Mouse (Mus musculus) testis, postnatal 14 days (tissue): ENCODE data around the gene Ndufs1.
"Not testable (repeated sequence)": the region's sequence is repeated elsewhere in the genome, so short reads cannot be mapped to it uniquely, and the experiment has no call there.

Experiments used
- DNase-seq: peaks from one replicate; pipeline ENCODE4 v3.0.0; 2021; ENCODE audit warnings: low spot score

Gene Ndufs1

DNA sequence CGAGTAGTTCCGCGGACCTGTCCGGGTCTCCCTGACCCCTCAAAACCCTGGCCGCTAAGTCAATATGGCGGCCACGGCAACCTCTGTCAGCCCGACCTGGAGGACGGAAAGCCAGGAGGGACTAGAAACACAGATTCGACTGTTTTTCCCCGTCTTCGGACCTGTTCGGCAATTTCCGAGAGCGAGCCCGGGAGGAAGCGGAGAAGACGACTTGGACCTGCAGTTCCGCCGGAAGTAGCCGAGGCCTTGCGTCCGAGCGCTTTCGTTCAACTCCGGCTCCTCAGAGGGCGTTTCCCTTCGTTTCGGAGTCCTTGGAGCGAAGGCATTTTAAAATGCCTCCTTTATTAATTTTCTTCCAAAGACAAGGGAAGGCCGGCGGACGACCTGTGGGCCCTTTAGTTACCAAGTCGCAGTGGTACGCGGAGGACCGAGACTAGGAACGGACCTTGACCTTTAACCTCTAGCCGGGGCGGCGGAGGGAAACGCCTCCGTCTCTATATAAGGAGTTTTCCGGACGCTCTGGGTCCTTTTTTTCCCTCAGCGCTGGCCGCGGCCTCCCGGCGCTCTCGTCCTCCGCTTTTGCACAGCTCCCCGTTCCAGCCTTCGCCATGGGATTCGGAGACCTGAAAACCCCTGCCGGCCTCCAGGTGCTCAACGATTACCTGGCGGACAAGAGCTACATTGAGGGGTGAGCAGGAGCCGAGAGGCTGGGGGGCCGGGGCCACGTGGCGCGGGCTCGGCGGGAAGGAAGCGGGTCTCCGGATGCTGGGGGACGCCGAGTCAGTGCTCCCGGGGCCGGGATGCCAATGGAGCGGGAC lies at the start of gene Ndufs1, which contains the start of gene Eef1b2:
Gene Ndufs1 (minus strand): TSS at position 230 of the 818 bp plus-strand sequence.
Gene Eef1b2 (plus strand): TSS at position 222 of the 818 bp plus-strand sequence.
- peak; percentile 98 for DNase-seq

DNA sequence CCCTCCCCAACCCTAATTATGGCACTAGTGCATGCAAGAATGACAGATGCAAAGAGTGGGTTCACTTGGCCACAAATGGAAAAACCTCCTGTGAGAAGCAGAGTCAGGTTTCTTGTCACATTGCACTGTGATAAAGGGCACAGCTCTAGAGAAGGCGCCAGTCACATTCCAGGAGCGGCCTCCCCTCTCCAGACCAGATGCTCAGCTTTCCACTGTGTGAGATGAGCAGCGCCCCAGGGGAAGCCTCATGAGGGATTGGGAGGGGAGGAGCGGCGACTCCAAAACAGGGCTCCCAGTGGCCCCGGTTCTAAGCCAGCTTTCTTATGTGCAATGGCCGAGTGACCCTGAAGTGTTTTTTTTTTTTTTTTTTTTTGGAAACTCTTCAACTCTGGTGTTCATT lies 49.3 kb upstream of the Ndufs1 start:
- DNase-seq: no peak

DNA sequence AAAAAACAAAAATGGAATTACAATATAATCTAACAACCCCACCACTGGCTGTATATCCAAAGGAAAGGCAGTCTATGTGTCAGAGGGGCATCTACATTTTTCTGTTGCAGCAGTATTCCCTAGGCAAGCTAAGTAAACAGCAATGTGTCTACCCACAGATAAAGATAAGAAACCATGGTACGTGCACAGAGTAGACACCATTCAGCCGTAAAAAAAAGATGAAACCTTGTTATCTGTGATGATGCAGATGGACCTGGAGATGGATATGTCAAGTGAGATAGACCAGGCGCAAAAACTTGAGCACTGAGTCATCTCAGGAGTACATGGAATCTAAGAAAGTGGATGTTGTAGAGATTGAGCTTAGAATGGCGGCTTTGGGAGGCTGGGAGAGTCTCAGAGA lies 48.4 kb upstream of the Ndufs1 start:
- no peak for DNase-seq

DNA sequence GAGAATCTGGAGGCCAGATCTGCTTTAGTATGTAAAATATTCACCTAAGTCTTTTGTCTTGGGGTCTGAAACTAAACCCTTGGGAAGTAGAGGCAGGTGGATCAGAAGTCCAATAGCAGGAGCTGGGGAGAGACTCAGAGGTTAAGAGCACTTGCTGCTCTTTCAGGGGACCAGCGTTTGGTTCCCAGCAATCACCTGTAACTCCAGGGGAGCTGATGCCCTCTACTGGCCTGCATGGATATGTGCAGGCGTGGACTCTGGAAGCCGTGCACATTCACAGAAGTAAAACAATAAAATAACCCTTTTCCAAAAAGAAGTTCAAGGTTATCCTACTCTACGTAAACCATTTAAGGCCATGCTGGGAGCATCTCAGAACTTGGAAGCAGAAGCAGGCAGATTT lies 42.6 kb upstream of the Ndufs1 start:
- no peak for DNase-seq

DNA sequence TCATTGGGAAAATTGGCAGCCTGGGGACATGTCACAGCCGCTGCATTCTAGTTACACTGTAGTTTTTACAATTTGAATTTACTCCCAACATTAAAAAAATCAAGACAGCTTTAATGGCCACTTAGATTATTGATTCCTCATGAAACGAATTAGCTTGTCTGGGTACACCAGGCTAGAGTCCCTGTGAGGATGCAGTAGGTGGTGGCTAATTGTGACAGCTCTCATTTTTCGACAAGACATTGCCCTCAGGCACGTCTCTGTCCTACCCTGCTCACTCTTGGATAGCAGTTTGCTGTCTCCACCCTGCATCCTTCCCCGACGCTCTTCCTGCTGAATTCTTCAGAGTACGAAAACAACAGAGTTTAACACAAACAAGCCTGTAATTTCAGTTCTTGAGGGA lies 38.0 kb upstream of the Ndufs1 start:
- no peak for DNase-seq

DNA sequence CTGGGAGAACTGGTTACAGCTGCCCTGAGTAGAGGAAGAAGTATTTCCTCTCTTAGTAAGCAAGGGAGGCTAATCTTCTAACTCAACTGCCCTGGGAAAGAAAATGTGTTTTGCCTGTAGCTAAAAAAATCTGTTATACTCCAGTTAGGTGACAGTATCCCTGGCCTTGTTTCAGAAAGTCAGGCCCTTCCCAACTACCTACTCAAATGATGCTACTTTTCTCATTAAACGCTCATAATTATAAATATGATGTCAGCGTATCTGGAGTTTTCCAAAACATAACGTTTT lies 37.6 kb upstream of the Ndufs1 start, which contains the start of gene Gpr1:
Gene Gpr1 (minus strand): TSS at position 273 of the 288 bp plus-strand sequence.
- DNase-seq: no peak

DNA sequence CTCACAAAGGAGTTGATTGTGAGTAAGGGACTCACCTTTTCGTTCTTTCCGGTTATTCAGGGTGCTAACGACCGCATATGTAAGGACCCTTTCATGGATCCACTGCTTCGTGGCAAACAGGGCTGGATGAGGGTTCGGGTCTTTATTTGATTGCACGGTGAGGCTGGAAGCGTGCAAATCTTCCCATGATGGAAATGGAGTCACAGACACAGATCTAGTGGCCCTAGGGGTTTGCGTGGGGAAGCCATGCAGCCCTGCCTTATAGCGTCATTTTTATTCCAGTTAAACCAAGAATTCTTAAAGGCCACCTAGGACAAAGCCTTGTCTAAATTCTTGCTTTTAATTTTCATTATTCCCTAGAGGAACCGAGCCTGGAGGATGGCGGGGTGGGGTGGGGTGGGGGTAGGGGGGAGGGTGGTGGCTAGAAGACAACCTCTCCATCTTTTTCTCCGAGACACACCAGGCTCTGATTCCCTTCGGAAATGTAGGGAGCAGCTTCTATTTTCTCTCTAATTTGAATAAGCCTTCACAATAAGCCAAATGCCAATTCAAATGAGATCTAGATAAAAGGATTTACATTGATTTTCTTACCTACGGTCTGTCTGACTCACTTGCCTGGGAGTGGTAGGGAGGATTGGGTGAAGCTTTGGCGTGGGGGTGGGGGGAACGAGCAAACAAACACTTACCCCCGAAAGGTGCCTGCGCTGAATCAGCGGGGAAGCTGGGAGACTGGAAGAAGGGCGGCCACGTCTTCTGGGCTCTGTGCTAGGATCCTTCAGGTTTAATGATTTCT lies 37.0 kb upstream of the Ndufs1 start:
- no peak for DNase-seq

DNA sequence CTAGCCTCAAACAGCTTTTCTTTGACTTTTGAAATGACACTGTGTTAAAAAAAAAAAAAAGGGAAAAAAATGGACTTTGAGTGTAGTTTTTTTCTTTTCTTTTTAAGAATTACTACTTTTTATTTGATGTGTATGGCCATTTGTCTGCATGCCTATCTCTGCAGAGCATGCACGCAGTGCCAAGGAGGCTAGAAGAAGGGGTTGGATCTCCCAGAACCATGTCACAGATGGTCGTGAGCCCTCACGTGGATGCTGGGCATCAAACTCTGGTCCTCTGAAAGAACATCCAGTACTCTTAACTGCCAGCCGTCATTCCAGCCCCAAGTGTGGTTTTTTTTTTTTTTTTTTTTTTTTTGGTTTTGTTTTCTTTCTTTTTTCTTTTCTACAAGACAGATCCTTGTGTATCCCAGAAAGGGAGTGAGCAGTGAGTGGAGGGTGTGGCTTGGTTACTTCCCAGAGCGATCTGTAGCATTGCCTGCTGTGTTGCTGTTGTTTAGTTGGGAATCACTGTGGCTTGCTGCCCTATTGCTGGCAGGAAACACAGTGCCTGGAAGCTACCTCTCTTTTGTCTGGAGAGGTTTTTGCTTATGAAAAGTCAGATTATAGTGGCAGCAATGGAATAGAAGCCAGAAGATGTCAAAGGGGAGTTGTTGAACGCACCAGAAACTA lies 33.4 kb upstream of the Ndufs1 start:
- no peak for DNase-seq

DNA sequence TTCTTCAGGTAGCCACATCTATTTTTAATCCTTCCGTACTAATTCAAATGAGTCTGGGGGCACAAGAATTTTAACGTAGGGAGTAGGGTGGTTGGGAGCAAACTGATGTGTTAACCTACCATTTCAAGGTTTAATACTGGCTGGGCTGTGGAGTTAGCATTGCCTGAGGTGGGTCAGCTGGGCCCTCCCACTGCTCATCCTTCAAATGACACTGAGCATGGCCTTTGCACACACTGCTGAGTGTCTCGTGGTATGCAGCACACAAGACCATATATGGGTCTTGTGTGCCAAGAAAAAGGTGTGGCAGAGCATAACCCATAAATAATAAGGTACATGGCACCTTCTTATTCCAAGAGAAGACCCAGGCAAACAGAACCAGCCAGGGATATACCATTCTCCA lies 31.0 kb upstream of the Ndufs1 start:
- no peak for DNase-seq

DNA sequence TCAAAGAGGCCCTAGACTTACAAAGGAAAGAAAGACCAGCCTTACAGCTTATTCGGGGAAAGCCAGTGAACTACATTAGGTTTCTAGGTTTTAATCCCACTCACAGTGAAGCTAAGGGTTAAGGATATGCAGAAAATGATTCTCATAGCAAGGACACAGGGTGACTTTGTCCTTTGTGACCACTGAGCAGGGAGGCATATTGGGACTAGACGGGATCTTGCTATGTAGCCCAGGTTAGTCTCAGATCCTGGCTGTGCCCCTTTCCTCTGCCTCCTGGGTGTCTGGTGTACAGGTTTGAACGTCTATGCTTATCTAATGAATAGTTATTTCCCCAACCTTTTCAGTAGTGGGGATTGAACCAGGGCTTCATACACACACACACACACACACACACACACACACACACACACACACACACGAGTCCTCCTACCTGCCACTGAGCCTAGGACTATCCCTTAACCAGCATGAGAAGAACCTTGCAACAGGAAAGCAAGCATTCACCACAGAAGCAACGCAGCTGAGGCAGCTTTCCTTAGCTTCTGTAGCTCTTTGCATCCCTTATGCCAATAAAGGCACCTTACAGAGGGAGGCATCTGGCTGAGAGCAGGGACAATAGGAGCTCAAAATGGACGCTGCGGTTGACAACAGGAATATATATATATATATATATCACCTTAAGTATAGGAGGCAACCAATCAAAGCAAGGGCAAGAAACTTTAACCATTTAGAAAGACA lies 28.2 kb upstream of the Ndufs1 start:
- DNase-seq: no peak

DNA sequence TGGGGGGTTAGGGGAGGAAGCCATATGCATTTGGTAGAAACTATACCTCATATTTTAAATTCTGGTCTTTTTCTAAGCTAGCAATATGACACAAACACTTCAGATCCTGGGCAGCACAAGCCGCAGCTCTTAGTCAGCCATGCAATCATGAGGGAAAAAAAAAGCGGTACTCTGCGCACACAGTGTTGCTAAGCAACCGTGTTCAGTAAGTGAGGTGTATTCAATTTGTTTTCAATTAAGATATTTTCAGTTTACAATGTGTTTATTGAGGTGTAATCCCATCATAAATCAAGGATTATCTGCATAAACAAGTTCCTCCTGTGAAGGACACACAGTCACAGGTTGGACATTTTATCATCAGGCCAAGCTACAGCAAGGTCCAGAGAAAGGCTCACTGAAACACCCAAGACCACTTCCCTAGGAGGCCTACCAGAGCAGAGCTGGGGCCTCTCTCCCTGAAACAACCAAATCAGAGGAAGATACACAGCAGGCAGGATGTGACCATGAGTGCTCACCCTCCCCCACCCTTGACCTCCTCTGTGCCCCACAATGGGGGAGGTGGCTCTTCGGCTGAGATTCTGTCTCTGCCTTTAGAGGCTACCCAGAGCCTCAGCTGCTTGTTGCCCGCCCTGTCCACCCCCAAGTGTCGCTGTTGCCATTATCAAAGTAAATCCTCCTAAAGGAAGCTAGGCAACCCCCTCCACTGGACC lies 27.5 kb upstream of the Ndufs1 start:
- no peak for DNase-seq

DNA sequence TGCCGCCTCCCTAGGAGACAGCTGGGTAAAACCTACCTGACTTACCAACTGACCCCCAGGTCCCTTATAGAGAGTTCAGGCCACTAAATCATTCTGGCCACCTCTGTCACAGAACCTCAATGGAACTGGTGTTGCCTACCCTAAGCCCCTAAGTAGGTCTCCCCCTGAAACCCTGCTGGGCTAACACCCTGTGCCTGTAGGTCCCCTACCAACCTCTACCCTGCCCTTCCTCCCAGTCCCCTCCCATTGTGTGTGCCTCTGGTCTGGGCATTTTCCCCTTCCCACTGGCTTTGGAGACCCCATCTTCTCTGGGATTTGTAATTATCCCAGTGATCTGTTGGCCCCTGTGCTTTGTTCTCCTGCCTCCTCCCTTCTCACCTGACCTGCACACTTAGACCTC lies 26.8 kb upstream of the Ndufs1 start:
- no peak for DNase-seq

DNA sequence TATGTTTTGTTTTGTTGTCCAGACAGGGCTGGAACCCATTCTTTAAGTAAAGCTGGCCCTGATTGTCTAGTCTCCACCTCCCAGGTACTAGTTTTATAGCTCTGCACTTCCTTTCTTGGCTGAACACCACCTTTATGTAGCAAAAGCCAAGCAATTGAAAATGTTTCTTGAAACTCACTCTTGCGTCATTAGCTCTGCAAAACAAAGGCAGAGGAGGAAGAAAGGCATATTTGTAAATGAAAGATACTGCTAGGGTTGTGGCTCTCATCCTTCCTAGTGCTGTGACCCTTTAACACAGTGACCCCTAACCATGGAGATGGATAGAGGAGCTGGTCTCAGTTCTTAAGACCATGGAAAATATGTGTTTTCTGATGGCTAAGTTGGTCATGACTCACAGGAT lies 25.0 kb upstream of the Ndufs1 start:
- DNase-seq: no peak

DNA sequence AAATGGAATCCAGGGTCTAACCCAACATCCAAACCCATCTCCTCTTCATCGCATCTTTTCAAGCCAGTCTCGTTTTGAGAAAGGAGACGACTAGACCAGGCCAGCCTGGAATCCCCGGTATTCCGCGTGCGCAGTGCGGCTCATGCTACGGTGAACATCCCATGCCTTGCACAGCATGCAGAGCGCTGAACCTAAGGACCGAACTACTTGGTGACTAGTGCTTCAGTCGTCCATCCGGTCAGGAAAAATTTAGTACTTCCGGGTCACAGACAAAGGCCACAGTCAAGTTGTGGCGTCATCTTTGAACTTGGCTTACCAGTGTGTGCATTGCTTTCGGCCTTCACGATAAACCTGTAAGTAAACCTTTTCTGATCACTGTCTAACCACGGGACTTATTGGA lies 23.7 kb upstream of the Ndufs1 start:
- DNase-seq: peak; percentile 26

DNA sequence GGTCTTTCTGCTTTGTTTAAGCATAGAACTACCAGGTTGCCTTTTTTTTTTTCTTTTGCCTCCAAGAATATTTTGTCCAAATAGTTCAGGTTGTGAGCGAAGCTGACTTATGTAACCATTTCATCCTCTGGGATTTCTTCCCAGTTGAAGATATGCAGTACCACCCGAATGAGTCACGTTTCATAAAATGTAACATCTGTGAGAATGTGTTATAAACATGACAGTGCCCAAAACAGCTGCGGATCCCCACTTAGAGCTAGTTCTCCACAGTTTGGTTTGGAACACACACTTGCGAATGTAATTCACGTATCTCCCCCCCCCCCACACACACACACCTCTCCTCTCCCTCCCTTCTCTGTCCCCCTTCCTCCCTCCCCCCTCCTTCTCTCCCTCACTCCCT lies 22.8 kb upstream of the Ndufs1 start:
- DNase-seq: no peak

DNA sequence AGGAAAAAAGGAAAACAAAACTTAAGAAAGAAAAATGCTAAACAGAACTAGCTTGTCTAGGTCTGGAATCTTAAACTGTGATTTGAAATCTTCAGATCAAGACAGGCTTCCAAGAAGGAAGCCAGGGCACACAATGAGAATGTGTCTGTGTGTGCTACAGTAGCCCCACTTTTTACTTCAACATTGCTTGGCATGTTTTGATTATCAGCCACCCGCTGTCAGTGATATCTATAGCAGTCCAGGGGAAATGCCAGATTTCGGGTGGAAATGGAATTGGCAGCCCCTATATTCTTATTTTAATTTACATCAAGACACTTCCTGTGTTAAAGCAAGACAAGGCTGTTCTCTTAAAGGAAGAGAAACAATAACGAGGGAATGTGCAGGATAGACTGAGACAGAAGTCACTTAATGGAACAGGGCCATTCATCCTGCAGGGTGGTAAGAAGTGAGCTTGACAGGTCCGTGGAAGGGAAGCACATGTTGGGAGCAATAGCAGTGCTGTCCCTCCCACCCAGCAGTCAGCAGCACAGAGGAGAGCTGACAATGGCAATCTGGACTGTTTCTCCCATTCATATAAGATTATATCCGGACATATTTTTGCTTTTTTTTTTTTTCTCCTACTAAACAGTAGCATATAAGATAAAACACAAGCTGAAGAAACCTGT lies 19.3 kb upstream of the Ndufs1 start:
- DNase-seq: no peak

DNA sequence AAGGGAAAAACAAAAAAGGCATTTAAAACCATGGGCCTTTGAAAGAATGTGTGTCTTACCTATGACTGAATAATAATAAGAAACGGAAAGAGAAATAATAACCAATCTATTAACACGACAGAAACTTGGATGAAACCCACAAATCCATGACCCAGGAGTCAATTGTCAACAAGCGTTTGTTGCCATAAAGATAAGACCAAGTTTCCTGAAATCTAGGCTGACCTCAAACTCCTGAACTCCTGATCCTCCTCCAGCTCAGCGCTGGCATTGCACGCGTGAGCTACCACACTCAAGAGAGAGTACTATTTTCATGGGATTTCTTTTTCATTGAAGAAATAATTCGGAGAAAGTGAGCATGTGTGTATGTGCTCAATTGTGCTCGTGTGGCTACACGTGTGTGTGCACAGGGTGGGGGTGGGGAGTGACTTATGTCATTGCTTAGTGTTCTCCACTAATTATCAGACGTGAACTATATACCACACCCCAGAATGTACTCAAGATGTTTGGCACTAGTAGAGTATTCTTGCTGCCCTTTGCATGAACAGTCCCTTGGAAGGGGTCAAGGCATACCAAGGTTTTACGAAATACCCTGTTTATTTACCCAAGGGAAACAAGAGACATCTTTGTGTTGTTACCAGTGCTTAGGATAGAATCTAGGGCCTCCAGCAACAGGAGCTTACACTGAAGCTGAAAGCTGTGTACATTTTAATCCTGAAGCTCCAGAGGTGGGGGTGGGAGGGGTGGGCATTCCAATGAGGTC lies 15.9 kb upstream of the Ndufs1 start:
- DNase-seq: no peak

DNA sequence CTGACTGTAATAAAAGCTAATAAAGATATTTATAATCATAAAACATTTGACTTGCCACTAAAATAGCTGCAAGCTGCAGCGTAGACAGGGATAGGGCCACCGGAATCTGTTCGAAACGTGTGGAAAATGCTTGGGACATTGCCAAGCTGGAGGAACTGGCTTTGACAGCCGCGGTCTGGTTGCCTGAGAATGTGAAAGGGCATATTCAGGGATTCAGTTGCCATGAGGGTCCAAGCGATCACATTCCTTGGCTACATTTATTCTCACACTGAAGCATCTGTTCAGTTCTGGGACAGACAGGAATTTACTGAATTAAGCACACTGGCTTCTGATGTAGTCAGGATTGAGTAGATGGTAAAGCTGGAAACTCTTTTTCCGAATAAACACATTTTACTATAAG lies 14.2 kb upstream of the Ndufs1 start:
- no peak for DNase-seq

DNA sequence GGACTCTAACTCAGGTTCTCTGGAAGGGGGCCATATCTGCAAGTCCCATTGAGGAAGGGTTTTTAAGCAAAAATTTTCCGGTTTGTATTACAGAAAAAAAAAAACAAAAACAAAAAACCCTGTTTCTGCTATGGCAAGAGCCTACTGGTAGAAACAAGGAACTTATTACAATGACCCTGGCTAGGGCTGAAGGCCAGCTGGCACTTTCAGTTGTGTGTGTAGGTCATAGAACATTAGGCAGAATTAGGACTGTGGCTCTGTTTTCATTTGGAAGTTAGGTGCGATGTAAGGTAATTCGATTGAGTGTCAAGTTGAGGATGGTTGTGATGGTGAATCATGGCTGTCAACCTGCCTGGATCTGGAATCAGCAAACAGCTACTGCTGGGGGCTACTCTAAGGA lies 11.9 kb upstream of the Ndufs1 start:
- DNase-seq: no peak

DNA sequence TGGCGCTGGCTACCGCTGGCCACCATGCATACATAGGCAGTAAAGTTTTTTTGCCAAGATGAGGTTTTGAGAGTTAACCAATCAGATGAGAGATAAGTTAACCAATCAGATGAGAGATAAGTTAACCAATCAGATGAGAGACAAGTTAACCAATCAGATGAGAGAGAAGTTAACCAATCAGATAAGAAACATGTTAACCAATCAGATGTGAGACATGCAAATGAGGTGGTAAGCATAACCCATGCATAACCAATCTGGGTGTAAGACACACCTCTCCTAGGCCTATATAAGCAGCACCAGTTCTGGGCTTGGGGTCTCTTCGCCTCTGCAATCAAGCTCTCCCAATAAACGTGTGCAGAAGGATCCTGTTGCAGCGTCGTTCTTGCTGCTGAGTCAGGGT lies 8.8 kb upstream of the Ndufs1 start:
- not testable (repeated sequence) for DNase-seq
